Mouse (Mus musculus) heart, embryonic 16.5 days (tissue): ENCODE measurements around the gene Snx11. TPM values are rescaled to one million over a fixed set of nuclear protein-coding genes. Genes with fewer than 3 reads are reported as not detected.
"Not testable (repeated sequence)": the region's sequence is repeated elsewhere in the genome, so short reads cannot be mapped to it uniquely, and the experiment has no call there.

Experiments used
- ATAC-seq: fragments of 200-750 bp; cut with Nextera tagmentation; replicated peaks from 2 replicates; pipeline ENCODE4 v1.8.0; 2017; ENCODE audit warnings: moderate number of reproducible peaks; ENCODE audit not compliant: insufficient read depth, low FRiP score; ENCODE audit errors: extremely low read depth
- H3K27ac ChIP-seq: fragments of 300-500 bp; sonication (generic); 2 replicates; pipeline ENCODE4 v1.5.1; 2014; ENCODE audit warnings: mild to moderate bottlenecking, low read length, control low read depth, moderate library complexity
- H3K27me3 ChIP-seq: fragments of 300-500 bp; sonication (generic); 2 replicates; pipeline ENCODE4 v1.6.1; 2014; ENCODE audit warnings: low read length, mixed read lengths; ENCODE audit not compliant: control insufficient read depth, insufficient read depth
- H3K36me3 ChIP-seq: fragments of 300-500 bp; sonication (generic); 2 replicates; pipeline ENCODE4 v1.6.1; 2014; ENCODE audit not compliant: control insufficient read depth, insufficient read depth
- H3K4me1 ChIP-seq: fragments of 300-500 bp; sonication (generic); 2 replicates; pipeline ENCODE4 v1.6.1; 2014; ENCODE audit warnings: low read length, mixed read lengths; ENCODE audit not compliant: control insufficient read depth, insufficient read depth
- H3K4me2 ChIP-seq: fragments of 300-500 bp; sonication (generic); 2 replicates; pipeline ENCODE4 v1.6.1; 2014; ENCODE audit warnings: low read depth, mild to moderate bottlenecking, control low read depth, low read length
- H3K4me3 ChIP-seq: fragments of 300-500 bp; sonication (generic); 2 replicates; pipeline ENCODE4 v1.5.1; 2014; ENCODE audit warnings: mild to moderate bottlenecking, control low read depth, low read length
- H3K9ac ChIP-seq: fragments of 300-500 bp; sonication (generic); 2 replicates; pipeline ENCODE4 v1.6.1; 2014; ENCODE audit warnings: low read length, control low read depth
- H3K9me3 ChIP-seq: fragments of 300-500 bp; sonication (generic); replicated peaks from 2 replicates; pipeline ENCODE4 v1.6.1; 2016; ENCODE audit warnings: low read length; ENCODE audit not compliant: control insufficient read depth
- WGBS: fragments of 180-500 bp; shearing (Covaris S2); extraction: QIAGEN DNeasy Blood & Tissue Kit; methylation state at CpG from one replicate; pipeline ENCODE4 v1.1.7; 2014; 5-methylcytosine and 5-hydroxymethylcytosine counted together
- polyA plus RNA-seq: library from polyadenylated mRNA; unstranded; fragments of >200 nt; fragmentation: Nextera tagmentation; extraction: Ambion mirVana; gene quantifications from 2 replicates; pipeline ENCODE4 v1.2.1, GENCODE M21; 2015

Gene Snx11
- polyA plus RNA-seq, 1 experiment from 2014 or later = 11.9 TPM

GRCm38 (mm10) chr11:96818128-96818710 is 40.9 kb upstream of the Snx11 start:
- no peaks in the 10 kb centered on the region for H3K27me3 ChIP-seq
- no peak overlapping the region for H3K9ac ChIP-seq
- no peak overlapping the region for H3K4me2 ChIP-seq
- no peaks in the 10 kb centered on the region for H3K9me3 ChIP-seq
- H3K27ac ChIP-seq = no peak overlapping the region
- ATAC-seq = no peak
- no peak overlapping the region for H3K4me3 ChIP-seq
- WGBS = 79% methylated on average over 8 of the region's 8 CpGs
- peaks cover 76% of the 10 kb centered on the region for H3K36me3 ChIP-seq
- peaks cover 6% of the 10 kb centered on the region for H3K4me1 ChIP-seq

GRCm38 (mm10) chr11:96816979-96817378 is 39.6 kb upstream of the Snx11 start:
- no peak overlapping the region for H3K4me3 ChIP-seq
- no peaks in the 10 kb centered on the region for H3K9me3 ChIP-seq
- H3K4me1 ChIP-seq = no peaks in the 10 kb centered on the region
- no peak overlapping the region for H3K27ac ChIP-seq
- WGBS = 84% methylated on average over 5 of the region's 5 CpGs
- H3K9ac ChIP-seq = no peak overlapping the region
- H3K36me3 ChIP-seq = peaks cover 74% of the 10 kb centered on the region
- ATAC-seq = no peak
- no peaks in the 10 kb centered on the region for H3K27me3 ChIP-seq
- no peak overlapping the region for H3K4me2 ChIP-seq

GRCm38 (mm10) chr11:96816494-96816893 is 39.1 kb upstream of the Snx11 start:
- no peak overlapping the region for H3K9ac ChIP-seq
- H3K27me3 ChIP-seq = no peaks in the 10 kb centered on the region
- H3K4me3 ChIP-seq = no peak overlapping the region
- no peaks in the 10 kb centered on the region for H3K4me1 ChIP-seq
- 100% methylated on average over 1 of the region's 1 CpGs for WGBS
- H3K27ac ChIP-seq = no peak overlapping the region
- no peak overlapping the region for H3K4me2 ChIP-seq
- no peaks in the 10 kb centered on the region for H3K9me3 ChIP-seq
- H3K36me3 ChIP-seq = peaks cover 73% of the 10 kb centered on the region
- ATAC-seq = no peak

GRCm38 (mm10) chr11:96815895-96816294 is 38.5 kb upstream of the Snx11 start:
- H3K4me1 ChIP-seq = no peaks in the 10 kb centered on the region
- WGBS = 100% methylated on average over 2 of the region's 2 CpGs
- no peaks in the 10 kb centered on the region for H3K27me3 ChIP-seq
- no peak overlapping the region for H3K4me3 ChIP-seq
- no peak overlapping the region for H3K9ac ChIP-seq
- H3K27ac ChIP-seq = no peak overlapping the region
- no peak overlapping the region for H3K4me2 ChIP-seq
- H3K36me3 ChIP-seq = peaks cover 67% of the 10 kb centered on the region
- H3K9me3 ChIP-seq = no peaks in the 10 kb centered on the region
- ATAC-seq = no peak

GRCm38 (mm10) chr11:96814443-96814842 is 37.1 kb upstream of the Snx11 start:
- no peak overlapping the region for H3K4me2 ChIP-seq
- H3K27ac ChIP-seq = no peak overlapping the region
- no peaks in the 10 kb centered on the region for H3K4me1 ChIP-seq
- no peak overlapping the region for H3K9ac ChIP-seq
- H3K36me3 ChIP-seq = peaks cover 63% of the 10 kb centered on the region
- no peaks in the 10 kb centered on the region for H3K9me3 ChIP-seq
- no peaks in the 10 kb centered on the region for H3K27me3 ChIP-seq
- no peak for ATAC-seq
- H3K4me3 ChIP-seq = no peak overlapping the region
- WGBS = 75% methylated on average over 2 of the region's 2 CpGs

- no peak overlapping the region for H3K27ac ChIP-seq
- WGBS = 86% methylated on average over 5 of the region's 5 CpGs
- H3K4me3 ChIP-seq = no peak overlapping the region
- no peaks in the 10 kb centered on the region for H3K27me3 ChIP-seq
- no peaks in the 10 kb centered on the region for H3K9me3 ChIP-seq
- no peak for ATAC-seq
- no peak overlapping the region for H3K4me2 ChIP-seq
- H3K9ac ChIP-seq = no peak overlapping the region
- no peaks in the 10 kb centered on the region for H3K4me1 ChIP-seq
- H3K36me3 ChIP-seq = peaks cover 62% of the 10 kb centered on the region
These were observed 36.6 kb upstream of the Snx11 start for GRCm38 (mm10) chr11:96813920-96814319.

GRCm38 (mm10) chr11:96813455-96813854 is 36.1 kb upstream of the Snx11 start:
- Histone ChIP-seq H3K4me2 (no peak overlapping the region), H3K9me3 (no peaks in the 10 kb centered on the region), H3K27ac (no peak overlapping the region), H3K36me3 (peaks cover 62% of the 10 kb centered on the region), H3K9ac (no peak overlapping the region), H3K4me1 (no peaks in the 10 kb centered on the region), H3K27me3 (no peaks in the 10 kb centered on the region), H3K4me3 (no peak overlapping the region)
- ATAC-seq = no peak
- 84% methylated on average over 4 of the region's 4 CpGs for WGBS

GRCm38 (mm10) chr11:96811188-96811587 is 33.8 kb upstream of the Snx11 start:
- peaks cover 52% of the 10 kb centered on the region for H3K36me3 ChIP-seq
- H3K4me1 ChIP-seq, H3K4me2 ChIP-seq, H3K9me3 ChIP-seq, H3K27ac ChIP-seq, H3K4me3 ChIP-seq, H3K9ac ChIP-seq, ATAC-seq, H3K27me3 ChIP-seq: not testable (repeated sequence)
- 88% methylated on average over 1 of the region's 1 CpGs for WGBS

GRCm38 (mm10) chr11:96809562-96810235 is 32.3 kb upstream of the Snx11 start:
- no peaks in the 10 kb centered on the region for H3K9me3 ChIP-seq
- H3K27ac ChIP-seq = no peak overlapping the region
- WGBS = 88% methylated on average over 6 of the region's 6 CpGs
- H3K9ac ChIP-seq = no peak overlapping the region
- no peaks in the 10 kb centered on the region for H3K27me3 ChIP-seq
- H3K4me1 ChIP-seq = no peaks in the 10 kb centered on the region
- H3K36me3 ChIP-seq = peaks cover 55% of the 10 kb centered on the region
- H3K4me2 ChIP-seq = no peak overlapping the region
- no peak for ATAC-seq
- H3K4me3 ChIP-seq = no peak overlapping the region
